Mouse (Mus musculus): Measurements from ENCODE around the gene Gart. TPM values are rescaled to one million over a fixed set of nuclear protein-coding genes. Genes with fewer than 3 reads are reported as not detected.

The Gart gene
- polyA plus RNA-seq (2015; fragmentation: Illumina TruSeq; extraction: RNeasy Lipid Tissue Mini Kit (QIAGEN cat#74804); ENCODE audit: insufficient read depth, low replicate concordance), result 41.2 TPM

GRCm38 (mm10) chr16:91646681-91647419 is at the start of gene Gart:
Gene Gart, minus strand, starts transcription at chr16:91646952.

DNA sequence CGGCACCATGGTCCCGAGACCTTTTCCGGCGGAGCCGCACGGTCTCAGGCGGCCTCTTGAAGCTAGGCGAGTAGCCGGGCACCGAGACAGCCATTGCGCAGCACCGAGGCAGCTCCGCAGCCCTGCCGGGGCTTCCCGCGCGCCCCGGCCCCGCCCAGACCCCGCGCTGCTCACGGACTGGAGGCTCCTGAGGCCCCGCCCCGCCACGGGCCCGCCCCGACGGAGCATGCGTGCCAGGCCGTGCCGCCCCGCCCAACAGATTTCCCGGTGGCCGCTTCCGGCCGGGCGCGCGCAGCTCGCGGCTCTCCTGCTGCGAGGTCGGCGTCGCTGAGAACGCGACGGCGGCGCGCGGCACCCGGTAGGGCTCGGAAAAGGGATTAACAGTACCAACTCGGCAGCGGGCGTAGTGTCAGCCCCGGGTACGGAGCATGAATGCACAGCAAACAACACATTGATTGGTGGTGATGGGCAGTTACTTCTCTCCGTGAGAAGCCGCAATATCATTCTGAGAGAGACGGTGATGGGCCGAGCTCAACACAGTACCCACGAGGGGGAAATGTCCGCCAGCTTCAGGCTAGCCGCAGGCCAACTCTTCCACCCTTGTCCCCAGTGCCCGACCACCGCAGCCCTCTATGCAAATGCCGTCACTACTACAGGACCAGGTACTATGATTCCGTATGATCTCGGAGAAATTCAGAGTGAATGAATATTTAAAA is 42.0 kb upstream of the Gart start, which contains the start of gene Donson:
Gene Donson, minus strand, starts transcription at position 152 of the 716 bp plus-strand sequence.

DNA sequence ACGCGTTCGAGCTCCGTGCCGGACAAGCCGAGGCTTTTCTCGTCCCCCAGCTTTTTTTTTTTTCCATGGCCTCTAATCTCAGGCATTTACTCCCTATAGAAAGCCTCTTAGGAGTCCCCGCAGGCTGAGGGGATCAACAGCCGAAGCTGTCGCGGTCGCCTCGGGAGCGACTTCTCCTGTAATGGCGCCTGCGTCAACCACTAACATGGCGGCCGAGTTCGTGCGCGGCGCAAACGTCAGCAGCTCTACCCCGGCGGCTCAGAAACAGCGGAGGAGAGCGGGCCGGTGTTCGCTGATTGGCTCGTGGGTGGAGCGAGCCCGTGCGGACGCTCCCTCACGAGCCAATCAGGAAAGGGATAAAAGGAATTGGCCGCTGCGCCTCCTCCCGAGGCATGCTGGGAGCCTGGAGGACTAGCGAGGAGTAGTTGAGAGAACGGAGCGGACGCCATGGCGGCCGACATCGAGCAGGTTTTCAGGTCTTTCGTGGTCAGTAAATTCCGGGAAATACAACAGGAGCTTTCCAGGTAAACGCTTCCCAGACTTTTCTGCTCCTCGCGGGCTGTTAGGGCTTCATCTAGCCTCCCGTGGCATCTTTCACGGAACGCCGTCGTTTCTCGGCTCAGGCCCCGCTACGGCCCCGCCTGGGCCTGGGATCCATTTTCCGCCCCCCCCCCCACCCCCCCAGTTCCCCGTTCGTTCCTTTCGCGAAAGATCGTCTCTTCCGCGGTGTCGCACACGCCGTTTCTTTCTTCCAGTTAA is 888 bp upstream of the Gart start, which contains the start of gene Son:
Gene Son, plus strand, starts transcription at position 46 of the 759 bp plus-strand sequence.

DNA sequence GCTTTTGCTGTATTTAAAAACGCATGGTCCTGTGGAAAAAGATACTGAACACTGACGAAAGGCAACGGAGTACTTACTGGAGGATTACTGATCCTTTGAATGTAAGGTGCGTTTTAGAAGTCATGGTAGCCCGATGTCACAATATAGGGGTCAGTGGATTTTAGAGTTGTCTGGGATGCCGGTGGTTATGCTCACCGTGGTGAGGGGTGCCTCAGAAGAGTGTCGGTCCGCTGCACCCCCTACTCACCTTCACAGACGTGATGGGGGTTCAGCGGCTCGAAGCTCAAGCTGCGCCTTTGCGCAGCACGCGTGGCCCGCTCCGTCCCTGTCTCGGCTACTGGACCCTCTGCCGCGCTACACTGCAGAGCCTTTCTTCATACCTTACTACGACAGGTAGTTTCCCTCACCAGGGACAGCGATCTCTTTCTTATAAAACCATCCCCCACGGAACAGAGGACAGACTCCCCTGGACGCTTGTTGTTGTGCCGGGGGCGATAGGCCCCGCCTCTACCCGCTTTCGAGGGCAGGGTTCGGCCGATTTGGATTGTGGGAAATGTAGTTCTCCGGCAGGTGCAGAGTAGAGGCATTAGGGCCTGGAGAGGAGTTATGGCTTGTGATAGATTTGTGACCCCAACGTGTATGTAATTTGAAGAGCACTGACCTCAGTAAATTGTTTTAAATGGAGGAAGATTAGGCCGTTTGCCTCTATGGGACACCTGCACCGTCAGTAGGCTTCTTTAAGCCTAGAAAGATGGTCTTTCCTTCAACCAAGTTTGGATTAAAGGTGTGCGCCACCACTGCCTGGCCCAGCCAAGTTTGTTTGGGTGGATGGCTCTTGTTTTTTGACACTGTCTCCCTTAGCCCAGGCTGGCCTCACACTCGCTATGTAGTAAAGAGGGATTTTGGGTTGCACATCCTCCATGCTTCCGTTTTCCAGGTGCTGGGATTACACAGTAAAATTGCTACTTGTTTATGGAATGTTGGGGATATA is 27.9 kb downstream of the Gart start, which contains the start of gene Dnajc28:
Gene Dnajc28, minus strand, starts transcription at position 516 of the 991 bp plus-strand sequence.

DNA sequence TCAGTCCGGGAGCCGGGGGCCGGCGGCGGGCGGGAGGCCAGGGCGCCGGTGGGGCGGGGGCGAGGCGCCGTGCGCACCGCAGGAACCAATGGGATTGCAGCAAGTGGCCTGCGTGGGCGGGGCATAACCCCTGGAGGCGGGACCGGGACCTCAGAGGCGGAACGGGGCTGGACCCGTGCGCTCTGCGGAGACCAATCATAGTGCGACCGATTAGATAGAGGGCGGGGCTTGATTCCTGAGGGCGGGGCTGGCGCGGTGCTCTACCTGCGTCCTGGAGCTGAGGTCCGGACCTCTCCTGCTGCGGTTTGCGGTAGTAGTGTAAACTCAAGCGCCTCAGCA is 49.1 kb downstream of the Gart start, which contains the start of gene Tmem50b:
Gene Tmem50b, minus strand, starts transcription at position 129 of the 339 bp plus-strand sequence.

Other genes starting within 250 kb of the Gart start
- gene Il10rb, start 240.8 kb downstream of the Gart start, polyA plus RNA-seq (2015; fragmentation: Illumina TruSeq; extraction: RNeasy Lipid Tissue Mini Kit (QIAGEN cat#74804); ENCODE audit: insufficient read depth, low replicate concordance), result 135 TPM
- gene Ifnar1, start 161.7 kb downstream of the Gart start, polyA plus RNA-seq (2015; fragmentation: Illumina TruSeq; extraction: RNeasy Lipid Tissue Mini Kit (QIAGEN cat#74804); ENCODE audit: insufficient read depth, low replicate concordance), result 111 TPM
- gene Ifngr2, start 99.9 kb downstream of the Gart start, polyA plus RNA-seq (2015; fragmentation: Illumina TruSeq; extraction: RNeasy Lipid Tissue Mini Kit (QIAGEN cat#74804); ENCODE audit: insufficient read depth, low replicate concordance), result 82.4 TPM
- gene Tmem50b, start 49.2 kb downstream of the Gart start, polyA plus RNA-seq (2015; fragmentation: Illumina TruSeq; extraction: RNeasy Lipid Tissue Mini Kit (QIAGEN cat#74804); ENCODE audit: insufficient read depth, low replicate concordance), result 43.4 TPM
- gene Dnajc28, start 27.9 kb downstream of the Gart start, polyA plus RNA-seq (2015; fragmentation: Illumina TruSeq; extraction: RNeasy Lipid Tissue Mini Kit (QIAGEN cat#74804); ENCODE audit: insufficient read depth, low replicate concordance), result 4.0 TPM
- 740 TPM for gene Son, start 554 bp upstream of the Gart start, polyA plus RNA-seq (2015; fragmentation: Illumina TruSeq; extraction: RNeasy Lipid Tissue Mini Kit (QIAGEN cat#74804); ENCODE audit: insufficient read depth, low replicate concordance)
- 73.7 TPM for gene Donson, start 41.8 kb upstream of the Gart start, polyA plus RNA-seq (2015; fragmentation: Illumina TruSeq; extraction: RNeasy Lipid Tissue Mini Kit (QIAGEN cat#74804); ENCODE audit: insufficient read depth, low replicate concordance)
- 50.3 TPM for gene Cryzl1, start 82.0 kb upstream of the Gart start, polyA plus RNA-seq (2015; fragmentation: Illumina TruSeq; extraction: RNeasy Lipid Tissue Mini Kit (QIAGEN cat#74804); ENCODE audit: insufficient read depth, low replicate concordance)
- 28.2 TPM for gene Itsn1, start 82.3 kb upstream of the Gart start, polyA plus RNA-seq (2015; fragmentation: Illumina TruSeq; extraction: RNeasy Lipid Tissue Mini Kit (QIAGEN cat#74804); ENCODE audit: insufficient read depth, low replicate concordance)